Mouse (Mus musculus): ENCODE results near the gene Agbl2.

Gene Agbl2

DNA sequence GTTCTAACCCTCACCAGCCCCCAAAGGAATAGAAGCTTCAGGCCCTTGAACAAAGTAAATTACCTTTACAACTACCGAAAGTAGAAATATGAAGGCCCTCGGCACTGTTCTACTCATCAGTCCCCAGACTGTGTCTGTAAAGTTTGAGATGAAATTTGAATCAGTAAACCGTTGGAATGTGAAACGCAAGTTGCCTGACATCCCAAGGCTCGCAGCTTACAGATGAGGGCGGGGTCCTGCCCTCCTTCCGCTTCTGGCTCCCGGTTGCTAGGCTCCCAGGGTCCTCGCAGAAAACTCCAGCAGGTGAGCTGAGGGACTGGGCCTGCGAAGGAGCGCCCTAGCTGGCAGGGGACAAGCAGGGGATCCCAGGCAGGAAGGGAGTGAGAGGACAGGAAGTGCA lies at the start of gene Agbl2:
Gene Agbl2, plus strand, starts transcription at position 270 of the 400 bp plus-strand sequence.
- DNase-seq, result peak; percentile 24

DNA sequence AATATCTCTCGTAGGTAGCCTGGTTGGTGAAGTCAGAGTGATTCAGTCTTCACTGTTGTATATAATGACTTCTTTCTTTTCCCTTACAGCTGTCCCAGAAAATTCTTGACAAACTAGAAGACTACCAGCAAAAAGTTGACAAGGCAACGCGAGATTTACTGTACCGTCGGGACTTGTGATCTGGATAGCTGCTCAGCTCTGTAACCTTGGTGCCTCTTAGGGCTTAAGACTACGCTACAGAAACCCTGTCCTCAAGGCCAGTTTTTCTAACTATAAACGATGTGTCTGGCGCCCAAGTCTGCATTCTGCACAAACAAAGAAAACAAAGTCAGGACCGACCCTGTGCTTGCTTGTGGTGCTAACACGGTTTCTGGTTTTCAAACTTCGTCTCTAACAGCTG lies 47.2 kb upstream of the Agbl2 start:
- no peak for DNase-seq

DNA sequence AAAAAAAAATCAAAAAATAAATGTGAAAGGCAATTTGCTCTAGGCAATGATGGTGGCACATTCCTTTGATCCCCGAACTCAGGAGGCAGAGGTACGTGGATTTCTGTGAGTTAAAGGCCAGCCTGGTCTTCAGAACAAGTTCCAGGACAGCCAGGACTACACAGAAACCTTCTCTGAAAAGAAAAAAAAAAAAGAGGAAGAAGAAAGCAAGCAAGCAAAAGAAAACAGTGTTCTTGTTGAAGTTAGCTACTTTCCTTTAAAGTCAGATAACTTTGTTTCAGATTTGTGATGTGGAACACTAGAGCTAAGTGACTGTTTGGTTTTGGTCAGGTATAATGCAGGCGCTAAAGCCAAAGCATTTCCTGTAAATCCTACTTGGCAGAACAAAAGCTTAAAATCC lies 43.7 kb upstream of the Agbl2 start:
- DNase-seq, result no peak

DNA sequence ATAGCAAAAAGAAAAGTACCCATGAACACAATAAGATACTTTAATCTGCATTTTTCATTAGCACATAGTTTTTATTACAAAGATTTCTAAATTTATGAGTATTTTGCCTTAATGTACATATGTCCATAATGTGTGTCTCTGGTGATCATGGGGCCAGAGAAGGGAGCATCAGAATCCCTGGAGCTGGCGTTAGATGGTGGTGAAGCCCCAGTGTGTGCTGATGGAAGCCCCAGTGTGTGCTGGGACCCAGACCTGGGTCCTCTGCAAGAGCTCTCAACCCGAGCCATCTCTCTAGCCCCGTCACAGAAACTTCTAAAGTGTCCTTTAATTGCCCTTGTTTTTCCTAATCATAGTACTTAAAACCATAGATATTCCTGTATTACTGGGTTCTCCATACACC lies 43.2 kb upstream of the Agbl2 start:
- DNase-seq, result no peak

DNA sequence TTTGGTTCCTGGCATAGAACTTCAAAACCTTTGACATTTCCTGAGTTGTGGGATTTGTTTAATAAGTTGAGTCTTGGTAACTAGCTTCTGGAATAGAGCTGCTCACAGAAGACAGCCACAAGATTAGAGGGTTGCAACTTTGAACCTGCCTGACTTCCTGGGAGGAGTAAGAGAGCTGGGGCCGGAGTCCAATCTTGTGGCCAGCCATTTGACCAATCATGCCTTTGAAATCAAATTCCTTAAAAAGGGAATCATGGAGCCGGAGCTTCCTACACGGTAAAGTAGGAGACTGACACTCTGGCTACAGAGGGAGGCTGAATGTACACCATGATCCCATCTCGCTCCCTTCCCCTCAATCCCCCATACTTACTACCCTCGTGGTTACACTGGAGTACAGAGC lies 42.6 kb upstream of the Agbl2 start:
- DNase-seq, result peak; percentile 33

DNA sequence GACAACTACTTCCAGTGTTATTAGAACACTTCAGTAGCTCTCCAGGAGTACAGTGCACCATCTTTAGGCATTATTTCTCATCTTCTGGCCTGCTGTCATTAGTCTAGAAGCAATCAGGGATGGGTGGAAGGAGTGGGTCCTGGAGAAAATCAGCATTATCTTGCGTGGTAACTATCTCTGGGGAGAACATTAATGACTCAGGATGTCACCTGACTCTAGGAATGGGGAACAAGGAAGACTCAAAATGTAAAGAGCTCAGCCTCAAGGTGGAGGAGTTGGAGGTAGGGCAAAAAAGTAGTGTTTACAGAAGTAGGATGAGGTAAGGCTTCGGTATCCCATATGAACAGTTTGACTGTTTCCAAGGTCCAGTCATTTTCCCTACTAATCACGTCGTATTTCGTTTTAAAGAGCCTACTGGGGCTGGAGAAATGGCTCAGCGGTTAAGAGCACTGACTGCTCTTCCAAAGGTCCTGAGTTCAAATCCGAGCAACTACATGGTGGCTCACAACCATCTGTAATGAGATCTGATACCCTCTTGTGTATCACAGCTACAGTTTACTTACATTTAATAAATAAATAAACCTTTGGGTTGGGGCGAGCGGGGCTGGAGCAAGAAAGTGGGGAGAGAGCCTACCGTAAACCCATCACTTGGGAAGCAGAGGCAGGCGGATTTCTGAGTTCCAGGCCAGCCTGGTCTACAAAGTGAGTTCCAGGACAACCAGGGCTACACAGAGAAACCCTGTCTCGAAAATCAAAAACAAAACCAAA lies 38.1 kb upstream of the Agbl2 start:
- DNase-seq, result no peak

DNA sequence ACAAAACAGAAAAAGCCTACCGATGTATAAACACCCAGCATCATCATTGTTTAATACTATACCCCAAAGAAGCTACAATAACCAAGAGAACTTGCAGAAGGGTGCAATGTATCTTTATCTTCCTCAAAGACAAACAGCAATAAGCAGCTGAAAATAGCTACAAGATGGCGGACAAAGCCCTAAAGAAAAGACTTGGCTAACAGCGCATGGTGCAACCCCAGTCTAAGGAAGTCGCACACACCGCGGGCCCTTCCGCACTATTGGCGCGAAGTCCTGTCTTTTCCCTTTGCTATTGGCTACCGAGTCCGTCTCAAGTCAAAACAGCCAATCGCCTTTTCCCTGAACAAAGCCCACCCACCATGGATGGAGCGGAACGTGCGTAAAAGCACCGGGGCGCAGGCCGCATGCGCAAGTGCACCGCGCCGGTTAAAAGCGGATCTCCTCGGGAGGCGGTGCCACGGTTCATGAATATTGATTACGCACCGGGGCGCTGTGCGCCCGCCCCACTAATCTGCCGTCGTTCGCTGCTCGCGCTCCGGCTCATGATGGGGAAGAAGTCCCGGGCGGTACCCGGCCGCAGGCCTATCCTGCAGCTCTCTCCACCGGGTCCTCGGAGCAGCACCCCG lies 37.4 kb upstream of the Agbl2 start, which contains the start of gene Fnbp4:
Gene Fnbp4, plus strand, starts transcription at position 318 of the 626 bp plus-strand sequence.
- DNase-seq, result peak; percentile 99

DNA sequence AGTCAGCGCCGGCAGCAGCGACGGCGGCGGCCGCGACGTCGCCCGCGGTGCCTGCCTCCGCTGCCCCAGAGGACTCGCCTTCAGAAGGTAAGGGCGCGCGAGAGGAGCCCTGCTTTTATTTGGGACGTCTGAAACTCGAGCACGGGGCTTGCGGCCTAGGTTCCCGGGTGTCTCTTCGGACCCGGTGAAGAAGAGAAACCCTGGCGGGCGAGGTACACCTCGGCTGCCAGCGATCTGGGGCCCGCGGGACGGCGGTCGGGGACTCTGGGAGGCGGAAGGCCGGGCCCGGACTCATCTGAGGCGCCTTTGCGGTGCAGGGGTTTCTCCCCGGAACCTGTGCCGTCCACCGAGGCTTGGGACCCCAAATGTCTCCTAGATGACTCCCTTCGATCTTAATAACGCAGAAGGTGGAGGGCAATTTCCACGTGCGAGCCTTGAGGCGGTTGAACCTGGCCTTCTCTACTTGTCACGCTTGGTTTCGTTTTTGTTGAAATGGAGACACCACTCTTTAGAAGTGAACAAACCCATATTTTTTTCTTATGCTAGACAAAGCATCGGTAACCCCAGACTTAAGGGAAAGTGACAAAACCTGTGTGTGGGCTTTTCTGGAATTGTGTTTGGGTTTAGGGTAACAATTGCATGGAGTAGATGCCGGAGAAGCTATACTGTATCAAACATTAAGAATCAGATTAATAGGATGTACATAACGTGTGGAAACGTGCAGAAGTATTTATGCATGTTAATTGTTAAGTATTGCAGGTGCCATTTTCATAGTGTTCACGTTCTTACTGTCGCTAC lies 36.6 kb upstream of the Agbl2 start:
- no peak for DNase-seq

DNA sequence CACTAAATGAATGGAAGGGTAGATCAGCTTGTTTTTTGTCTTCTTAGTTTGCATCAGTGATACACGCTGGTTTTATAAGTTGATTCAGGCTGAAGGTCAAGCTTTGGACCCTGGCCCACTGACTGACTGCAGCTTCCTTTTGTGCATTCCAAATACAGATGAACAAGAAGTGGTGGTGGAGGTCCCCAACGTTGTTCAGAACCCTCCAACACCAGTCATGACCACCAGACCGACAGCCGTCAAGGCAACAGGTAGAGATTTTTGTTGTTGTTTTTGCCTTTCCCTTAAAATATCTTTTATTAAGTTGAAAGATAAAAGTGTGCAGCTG lies 36.0 kb upstream of the Agbl2 start:
- DNase-seq, result peak; percentile 40

DNA sequence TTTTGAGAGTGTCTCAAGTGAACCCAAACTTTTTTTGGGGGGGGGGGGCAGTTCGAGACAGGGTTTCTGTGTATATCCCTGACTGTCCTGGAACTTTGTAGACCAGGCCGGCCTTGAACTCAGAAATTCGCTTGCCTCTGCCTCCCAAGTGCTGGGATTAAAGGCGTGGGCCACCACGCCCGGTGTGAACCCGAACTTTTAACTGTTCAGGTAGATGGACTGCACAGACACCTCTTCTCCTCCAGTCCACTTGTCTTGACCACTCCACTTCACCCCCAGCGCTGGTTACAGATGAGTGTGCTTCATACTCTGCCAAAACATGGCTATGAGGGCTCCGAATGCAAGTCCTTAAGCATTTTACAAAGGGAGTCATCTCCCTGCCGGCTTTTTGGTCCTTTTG lies 35.4 kb upstream of the Agbl2 start:
- DNase-seq, result no peak

DNA sequence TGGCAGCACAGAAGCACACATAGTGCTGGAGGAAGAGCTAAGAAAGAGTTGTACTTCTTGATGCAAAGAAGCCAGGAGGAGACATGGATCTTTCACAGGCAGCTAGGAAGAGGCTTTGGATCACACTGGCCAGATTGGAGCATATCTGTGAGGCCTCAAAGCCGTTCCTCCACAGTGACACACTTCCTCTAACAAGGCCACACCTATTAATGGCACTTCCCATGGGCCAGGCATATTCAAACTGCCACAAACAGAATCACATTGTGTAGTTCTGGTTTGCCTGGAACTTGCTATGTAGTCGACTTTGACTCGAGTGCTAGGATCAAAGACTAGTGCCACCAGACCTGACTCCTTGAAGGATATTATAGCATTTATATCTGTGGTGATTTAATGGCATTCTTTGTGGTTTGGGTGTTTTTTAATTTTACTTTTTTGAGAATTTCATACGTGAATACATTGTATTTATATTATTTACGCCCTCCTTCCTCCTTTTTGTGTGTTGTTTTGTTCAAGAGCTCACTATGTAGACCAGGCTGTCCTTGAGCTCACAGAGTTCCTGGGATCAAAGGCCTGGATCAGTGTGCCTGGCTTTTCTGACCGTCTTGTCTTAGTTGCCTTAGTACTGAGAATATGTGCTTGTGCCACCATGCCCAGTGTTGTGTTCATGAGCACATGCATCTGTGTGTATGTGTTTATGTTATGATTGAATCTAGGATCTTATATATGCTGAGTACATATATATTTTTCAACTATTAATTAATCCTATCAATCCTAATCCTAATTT lies 32.7 kb upstream of the Agbl2 start:
- no peak for DNase-seq

DNA sequence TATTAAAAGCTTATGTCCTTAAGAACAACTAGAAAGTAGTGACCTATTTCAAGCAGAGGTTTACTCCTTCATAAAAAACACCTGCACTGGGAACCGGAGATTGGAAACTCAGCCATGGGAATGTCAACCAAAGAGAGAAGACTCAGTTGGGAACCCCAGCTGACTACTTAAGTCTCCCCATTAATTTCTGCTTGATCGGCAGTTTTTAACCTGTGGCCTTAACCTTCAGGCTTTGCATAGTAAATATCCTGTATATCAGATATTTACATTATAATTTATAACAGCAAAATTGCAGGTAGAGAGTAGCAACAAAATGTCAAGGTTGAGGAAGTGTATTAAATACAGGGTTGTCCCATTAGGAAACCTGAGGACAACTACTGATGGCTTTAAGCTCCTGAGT lies 29.0 kb upstream of the Agbl2 start:
- DNase-seq, result no peak

DNA sequence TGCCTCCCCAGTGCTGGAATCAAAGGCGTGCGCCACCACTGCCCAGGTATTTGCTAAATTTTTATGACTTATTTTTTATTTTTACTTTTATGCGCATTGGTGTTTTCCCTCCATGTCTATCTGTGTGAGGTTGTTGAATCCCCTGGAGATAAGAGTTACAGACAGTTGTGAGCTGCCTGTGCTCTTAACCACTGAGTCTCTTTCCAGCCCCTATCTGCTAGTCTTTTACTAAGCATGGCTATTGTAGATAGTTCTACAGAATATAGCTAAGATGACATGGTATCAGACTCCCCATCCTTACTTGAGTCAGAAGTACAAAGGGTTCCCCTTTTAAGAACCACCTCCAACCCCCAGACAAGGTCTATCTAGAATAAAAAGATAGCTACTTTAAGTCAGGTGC lies 28.3 kb upstream of the Agbl2 start:
- no peak for DNase-seq

DNA sequence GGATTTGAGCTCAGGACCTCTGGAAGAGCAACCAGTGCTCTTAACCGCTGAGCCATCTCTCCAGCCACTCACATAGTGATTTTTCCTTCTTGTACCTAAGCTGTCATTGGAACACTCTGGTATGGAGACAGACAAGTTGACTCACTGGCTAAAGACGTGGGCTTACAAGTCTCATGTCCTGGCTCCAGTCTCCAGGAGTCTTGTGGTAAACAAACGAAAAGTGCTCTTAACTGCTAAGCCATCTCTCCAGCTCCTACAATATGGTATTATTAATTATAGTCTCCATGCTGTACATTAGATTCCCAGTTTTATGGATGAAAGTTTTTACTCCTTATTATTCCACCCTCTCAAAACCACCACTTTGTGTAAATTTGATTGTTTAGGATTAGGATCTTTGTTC lies 17.4 kb upstream of the Agbl2 start:
- DNase-seq, result no peak

DNA sequence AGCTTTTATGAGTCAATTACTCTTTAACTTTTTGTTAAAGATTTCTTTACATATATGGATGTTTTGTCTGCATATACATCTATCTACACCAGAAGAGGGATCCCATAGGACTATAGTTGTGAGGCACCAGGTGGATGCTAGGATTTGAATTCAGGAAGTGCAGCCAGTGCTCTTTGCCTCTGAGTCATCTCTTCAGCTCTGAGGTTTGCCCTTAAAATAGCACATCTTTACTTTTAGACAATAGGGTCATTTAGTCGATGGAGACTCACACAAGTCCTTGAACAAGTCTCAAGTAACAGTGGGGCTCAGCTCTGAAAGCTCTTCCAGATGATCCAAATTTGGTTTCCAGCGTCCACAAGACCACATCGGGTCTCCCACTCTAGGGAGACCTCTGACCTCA lies 1.2 kb upstream of the Agbl2 start:
- no peak for DNase-seq

DNA sequence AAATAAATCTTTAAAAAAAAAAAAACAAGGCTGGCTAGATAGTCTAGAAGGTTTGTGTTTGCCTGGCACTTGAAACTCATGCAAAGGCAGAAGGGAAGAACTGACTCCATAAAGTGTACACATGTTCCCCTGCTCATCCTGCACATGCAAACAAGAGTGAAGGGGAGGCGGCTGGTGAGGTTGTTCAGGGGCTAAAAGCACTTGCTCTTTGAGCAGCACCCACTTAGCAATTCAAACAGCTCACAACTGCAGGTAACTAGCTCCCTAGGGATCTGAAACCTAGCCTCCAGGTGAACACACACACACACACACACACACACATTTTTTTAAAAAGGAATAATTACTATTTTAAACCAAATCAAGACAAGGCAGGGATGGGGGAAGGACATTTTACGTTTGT lies 589 bp upstream of the Agbl2 start:
- no peak for DNase-seq

DNA sequence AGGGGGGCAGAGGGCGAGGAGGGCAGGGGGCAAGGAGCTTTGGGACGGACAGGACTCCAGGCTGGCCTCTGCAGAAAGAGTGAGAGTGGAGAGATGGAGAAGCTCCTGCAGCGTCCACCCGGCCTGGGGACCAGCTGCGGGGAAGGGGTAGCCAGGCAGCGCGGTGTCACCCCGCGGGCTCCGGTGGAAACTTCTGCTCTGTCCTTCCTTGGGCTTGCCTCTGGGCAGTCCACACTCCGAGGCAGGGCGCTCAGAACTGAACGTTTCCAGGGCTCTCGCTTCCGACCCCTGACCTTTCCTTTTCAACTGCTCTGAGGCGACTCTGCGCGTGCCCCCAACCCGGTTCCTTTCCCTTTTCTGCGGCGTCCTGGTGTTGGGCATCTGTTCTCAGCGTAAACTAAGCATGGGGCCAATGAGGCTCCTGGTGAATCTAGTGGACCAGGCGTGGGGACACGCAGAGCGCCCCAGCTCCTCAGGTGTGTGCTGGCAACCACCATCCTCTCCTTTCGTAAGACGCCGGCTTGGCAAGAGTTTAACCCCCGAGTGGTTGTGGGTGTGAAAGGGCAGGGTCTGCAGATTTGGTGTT lies 467 bp downstream of the Agbl2 start:
- peak; percentile 28 for DNase-seq

DNA sequence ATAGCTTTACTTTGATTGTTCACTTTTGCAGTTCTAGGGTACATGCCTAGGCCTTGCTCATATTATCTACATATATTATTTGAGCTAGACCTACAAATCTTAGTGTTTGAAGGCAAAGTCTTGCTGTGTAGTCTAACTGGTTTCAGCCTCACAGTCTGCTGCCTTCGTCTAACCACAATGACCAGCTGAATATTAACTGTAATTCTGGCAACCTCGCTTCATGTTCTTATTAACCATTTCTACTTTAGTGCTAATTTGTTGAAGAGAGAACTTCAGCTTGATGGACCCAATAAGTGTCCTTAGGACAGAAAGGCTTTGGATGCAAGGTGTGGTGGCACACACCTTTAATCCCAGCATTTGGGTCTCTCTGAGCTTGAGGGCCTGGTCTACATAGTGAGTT lies 5.6 kb downstream of the Agbl2 start:
- no peak for DNase-seq

DNA sequence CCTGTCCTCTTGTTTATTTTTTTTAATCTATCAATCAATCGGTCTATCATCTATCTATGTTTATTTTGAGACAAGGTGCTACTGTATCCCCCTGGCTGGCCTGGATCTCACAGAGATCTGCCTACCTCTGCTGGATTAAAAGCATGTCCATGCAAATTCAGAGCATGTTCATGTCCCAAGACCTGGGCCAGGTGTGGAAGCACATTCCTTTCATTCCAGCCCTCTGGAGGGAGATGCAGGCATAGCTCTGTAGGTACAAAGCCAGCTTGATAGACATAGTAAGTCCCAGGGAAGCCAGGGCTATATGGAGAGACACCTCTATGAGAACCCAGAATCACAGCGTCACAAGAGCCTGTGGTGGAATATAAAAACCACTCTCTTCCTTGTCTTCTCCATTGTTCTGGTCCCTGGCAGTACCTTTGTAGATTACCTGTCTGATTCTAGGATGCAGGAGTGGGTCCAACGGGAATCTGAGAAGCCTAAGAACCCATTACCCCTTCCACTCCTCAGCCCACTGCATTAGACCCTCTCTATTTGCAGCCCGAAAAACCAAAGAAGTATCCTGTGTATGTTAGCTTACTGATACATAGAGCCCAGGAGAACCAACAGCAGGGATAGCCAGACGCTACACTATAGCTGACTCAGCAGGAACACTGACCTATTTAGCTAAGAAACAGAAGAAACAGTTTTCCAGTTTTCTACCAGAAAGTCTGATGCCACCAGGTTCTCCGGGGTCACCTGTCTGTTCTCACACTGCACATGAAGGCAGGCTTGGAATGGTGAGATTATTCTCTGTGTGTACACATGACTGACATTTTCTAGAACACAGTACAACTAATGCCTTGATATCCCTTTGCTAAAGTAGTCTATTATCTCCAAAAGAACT lies 26.0 kb downstream of the Agbl2 start:
- DNase-seq, result peak; percentile 19

DNA sequence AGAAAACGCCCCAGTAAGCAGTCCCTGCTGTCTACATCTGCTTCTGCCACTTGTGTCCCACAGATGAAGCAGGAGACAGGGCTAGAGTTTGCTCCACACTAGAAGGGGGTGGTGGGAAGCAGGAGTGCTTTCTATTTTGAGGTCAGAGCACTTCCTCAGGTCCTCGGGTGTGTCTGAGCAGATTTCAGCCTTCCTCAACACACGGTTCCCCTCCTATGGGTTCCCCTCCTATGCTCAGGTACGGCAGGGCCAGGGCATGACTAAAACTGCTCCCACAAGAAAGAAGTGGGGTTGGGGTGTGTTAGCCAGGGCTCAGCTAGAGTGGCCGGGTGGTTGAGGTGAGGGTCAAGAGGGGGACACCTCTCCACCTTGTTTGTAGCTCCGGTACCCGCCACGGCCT lies 28.2 kb downstream of the Agbl2 start:
- no peak for DNase-seq

DNA sequence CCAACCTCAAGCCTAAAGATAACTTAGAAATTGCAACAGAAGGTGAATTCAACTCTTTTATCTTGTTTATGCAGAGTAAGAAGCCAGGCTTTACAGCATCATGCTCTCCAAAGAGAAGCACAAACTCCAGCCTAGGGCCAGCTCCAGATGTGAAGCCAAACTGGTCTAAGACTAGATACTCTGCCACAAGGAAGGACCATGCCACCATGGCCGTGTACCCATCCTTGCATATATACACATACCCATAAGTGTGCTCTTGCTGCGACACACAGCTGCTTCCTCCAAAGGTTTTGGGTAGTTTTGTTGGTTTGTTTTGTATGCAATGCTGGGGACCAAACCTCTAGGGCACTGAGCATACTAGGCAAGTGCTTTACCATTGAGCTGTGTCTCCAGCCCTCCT lies 32.7 kb downstream of the Agbl2 start:
- no peak for DNase-seq

DNA sequence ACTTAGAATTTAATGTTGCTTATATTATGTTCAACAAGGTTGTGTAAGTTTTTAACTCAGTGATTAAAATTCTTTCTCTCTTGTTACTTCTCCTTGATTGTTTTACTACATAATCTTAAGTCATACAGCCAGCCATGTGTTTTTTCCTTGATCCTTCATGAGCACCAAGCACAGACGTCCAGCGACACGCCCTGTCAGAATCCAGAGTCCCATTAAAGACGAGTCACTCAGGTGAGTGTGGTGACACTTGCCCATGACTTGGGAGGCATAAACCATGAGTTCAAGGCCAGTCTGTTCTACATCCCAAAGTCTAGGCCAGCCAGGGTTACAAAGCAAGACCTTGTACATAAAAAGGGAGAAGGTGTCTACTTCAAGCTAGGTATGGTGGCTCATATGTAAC lies 33.6 kb downstream of the Agbl2 start:
- no peak for DNase-seq
